25 mouse cellular contexts compared by ENCODE assay signal in the genomic region with DNA sequence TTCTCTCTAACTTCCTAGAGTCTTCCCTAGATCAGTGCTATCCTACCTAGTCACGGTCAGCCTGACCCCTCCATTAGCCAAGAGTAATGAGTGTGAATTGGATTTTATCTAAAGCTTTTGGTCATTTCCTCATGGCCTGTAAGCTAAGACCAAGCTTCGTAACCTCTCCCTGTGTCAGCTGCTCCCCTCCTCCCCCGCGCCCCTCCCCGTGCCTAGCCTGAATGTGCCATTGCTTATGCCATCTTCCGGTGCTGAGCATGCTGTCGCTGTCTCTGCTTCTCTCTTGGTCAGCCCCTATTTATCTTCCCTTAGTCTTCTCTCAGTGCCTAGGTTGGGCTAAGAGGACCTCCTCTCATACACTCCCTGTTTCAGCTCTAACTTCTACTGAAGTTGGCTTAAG. TPM values are rescaled to one million over a fixed set of nuclear protein-coding genes. Genes with fewer than 3 reads are reported as not detected.
DNase-seq lines count a peak whose midpoint lies in the region; ATAC-seq and TF ChIP-seq lines count a peak whose summit lies in the region.
"Had no signal": no experiment of that assay in that cellular context is flagged by ENCODE, and none has a peak within 500 bp of the region (broad histone marks: within the 10 kb centered on the region; RNA-seq: fewer than 3 reads in every experiment).

No protein-coding gene starts in this region.

- peaks cover 9% of the 10 kb centered on the region for H3K36me3 ChIP-seq in lung, embryonic 14.5 days (ENCODE audit: insufficient read depth)

- 77% methylated on average over 7 of the region's 7 CpGs for WGBS in lung, embryonic 14.5 days

- no peak overlapping the region for H3K9ac ChIP-seq in lung, embryonic 14.5 days
- H3K9ac ChIP-seq: forebrain, embryonic 13.5 days; heart, embryonic 12.5 days; heart, embryonic 15.5 days; hindbrain, embryonic 13.5 days had no signal

- no peak for ATAC-seq in lung, embryonic 14.5 days (ENCODE audit: insufficient read depth)
- ATAC-seq: activated CD4-positive, CD25-positive, alpha-beta regulatory T cell, adult 4 months; forebrain, embryonic 13.5 days; forebrain, embryonic 16.5 days; hindbrain, embryonic 16.5 days had no signal

- TF ChIP-seq CTCF in lung, embryonic 14.5 days (IDR thresholded peaks at IDR 0.05; ENCODE audit: low read depth), result no peak

- 0 out of 2 replicates have a peak overlapping the region, but pooled peaks have one; percentile 10 for H3K27ac ChIP-seq in lung, embryonic 14.5 days (ENCODE audit: low read depth)
- H3K27ac ChIP-seq: forebrain, embryonic 10.5 days; forebrain, embryonic 13.5 days; gastrocnemius, adult 2 months; heart, embryonic 15.5 days; hindbrain, embryonic 10.5 days; hindbrain, embryonic 13.5 days had no signal

- 0 out of 2 replicates have a peak, but pooled peaks cover 3% of the 10 kb centered on the region for H3K4me1 ChIP-seq in lung, embryonic 14.5 days (ENCODE audit: insufficient read depth)
- H3K4me1 ChIP-seq: forebrain, embryonic 10.5 days; forebrain, embryonic 13.5 days; heart, embryonic 15.5 days; hindbrain, embryonic 10.5 days; hindbrain, embryonic 13.5 days had no signal

- H3K27me3 ChIP-seq in lung, embryonic 14.5 days (ENCODE audit: insufficient read depth, low read length), result no peaks in the 10 kb centered on the region
- H3K27me3 ChIP-seq: forebrain, embryonic 13.5 days; heart, embryonic 12.5 days; heart, embryonic 15.5 days; hindbrain, embryonic 13.5 days had no signal

- no peaks in the 10 kb centered on the region for H3K9me3 ChIP-seq in lung, embryonic 14.5 days (ENCODE audit: low read depth, low read length)
- H3K9me3 ChIP-seq: forebrain, embryonic 10.5 days; forebrain, embryonic 13.5 days; heart, embryonic 12.5 days; heart, embryonic 15.5 days; hindbrain, embryonic 10.5 days; hindbrain, embryonic 13.5 days had no signal

- peak; percentile 14 for DNase-seq in gastrocnemius, postnatal 14 days
- no peak for DNase-seq in gastrocnemius, adult 18-20 months (ENCODE audit: low spot score)
- no peak for DNase-seq in lung, embryonic 14.5 days
- no peak for DNase-seq in lung, postnatal 25 days (ENCODE audit: low spot score)
- peak; percentile 22 for DNase-seq in ovary, postnatal 36 days (ENCODE audit: low spot score)
- DNase-seq in ovary, postnatal 10 days (ENCODE audit: low spot score), result no peak
- DNase-seq: adrenal gland, adult 8-10 months; adrenal gland, postnatal 25 days; cerebellum, adult 18-20 months; cerebellum, adult 9-10 months; cerebellum, postnatal 14 days; gastrocnemius, adult 2 months; gastrocnemius, postnatal 25 days; heart, adult 18-20 months; heart, postnatal 10 days; heart, postnatal 36 days had no signal

- intact Hi-C loops in gastrocnemius, postnatal 14 days (cut with DNase I; ENCODE audit: low total_unique reads), result no loop called here

- H3K4me2 ChIP-seq in lung, embryonic 14.5 days, result no peak overlapping the region
- H3K4me2 ChIP-seq: forebrain, embryonic 13.5 days; heart, embryonic 12.5 days; heart, embryonic 15.5 days; hindbrain, embryonic 13.5 days had no signal

- H3K4me3 ChIP-seq in lung, embryonic 14.5 days (ENCODE audit: low read depth, low read length), result no peak overlapping the region
- H3K4me3 ChIP-seq: forebrain, embryonic 10.5 days; forebrain, embryonic 13.5 days; gastrocnemius, adult 2 months; heart, embryonic 12.5 days; heart, embryonic 15.5 days; hindbrain, embryonic 10.5 days; hindbrain, embryonic 13.5 days had no signal

RNA-seq across cellular contexts. Expression of a gene that starts 22.4 kb away (rescaled TPM):
- 10 to 100 TPM; 14.4 to 14.7 TPM for total RNA-seq in gastrocnemius, postnatal 14 days (2021)
- 1 to 10 TPM; 5.1 to 5.5 TPM for total RNA-seq in gastrocnemius, adult 18-20 months (2021)
- polyA plus RNA-seq in lung, embryonic 14.5 days (2014; fragmentation: Nextera tagmentation; extraction: Ambion mirVana), result 21.5 and 28.1 TPM in 2 replicates
- polyA plus RNA-seq: activated CD4-positive, CD25-positive, alpha-beta regulatory T cell, adult 4 months had no signal

RNA-seq across cellular contexts. Expression of a gene that starts 24.6 kb away (rescaled TPM):
- 1 to 10 TPM; 4.7 to 6.2 TPM for total RNA-seq in gastrocnemius, postnatal 14 days (2021)
- total RNA-seq in gastrocnemius, adult 18-20 months (2021), result 1 to 10 TPM; 3.2 to 3.3 TPM
- polyA plus RNA-seq in lung, embryonic 14.5 days (2014; fragmentation: Nextera tagmentation; extraction: Ambion mirVana), result 11.8 and 12.5 TPM in 2 replicates

RNA-seq across cellular contexts. Expression of a gene that starts 53.2 kb away (rescaled TPM):
- 1 to 10 TPM; 5.8 to 9.7 TPM for total RNA-seq in gastrocnemius, postnatal 14 days (2021)
- total RNA-seq in gastrocnemius, adult 18-20 months (2021), result 1 to 10 TPM; 1.8 TPM
- 1.9 and 2.4 TPM in 2 replicates for polyA plus RNA-seq in lung, embryonic 14.5 days (2014; fragmentation: Nextera tagmentation; extraction: Ambion mirVana)
- polyA plus RNA-seq: activated CD4-positive, CD25-positive, alpha-beta regulatory T cell, adult 4 months had no signal

Comparison
In these comparisons a context has a peak if more than half of its experiments do, and no peak if none do; other contexts are left out.
1. DNase-seq: peak in gastrocnemius, postnatal 14 days (single experiment) and ovary, postnatal 36 days (single experiment); none in gastrocnemius, adult 18-20 months (single experiment), lung, embryonic 14.5 days (single experiment), lung, postnatal 25 days (single experiment) and ovary, postnatal 10 days (single experiment).